Mouse (Mus musculus) yolk sac, embryonic 10.5 days (tissue): Measurements from ENCODE around the gene Fig4.

Source experiments
- DNase-seq: peaks from one replicate; pipeline ENCODE4 v3.0.0-alpha.2; 2017; ENCODE audit warnings: low spot score

Fig4 gene

GRCm38 (mm10) chr10:41214083-41214482 is 89.0 kb downstream of the Fig4 start:
- DNase-seq = no peak

GRCm38 (mm10) chr10:41209538-41209937 is 93.5 kb downstream of the Fig4 start:
- no peak for DNase-seq

GRCm38 (mm10) chr10:41208860-41209377 is 94.1 kb downstream of the Fig4 start:
- peak; percentile 5 for DNase-seq

- no peak for DNase-seq
Observed at GRCm38 (mm10) chr10:41205647-41206046, 97.4 kb downstream of the Fig4 start.

GRCm38 (mm10) chr10:41204637-41205315 is 98.3 kb downstream of the Fig4 start:
- peak; percentile 43 for DNase-seq

- no peak for DNase-seq
Observed at GRCm38 (mm10) chr10:41204191-41204590, 98.9 kb downstream of the Fig4 start.

- DNase-seq = no peak
Observed at GRCm38 (mm10) chr10:41198719-41199118, 104.3 kb downstream of the Fig4 start.

- DNase-seq = no peak
Observed at GRCm38 (mm10) chr10:41197788-41198187, 105.3 kb downstream of the Fig4 start.

- no peak for DNase-seq
Observed at GRCm38 (mm10) chr10:41196295-41196694, 106.8 kb downstream of the Fig4 start.

- DNase-seq = no peak
Observed at GRCm38 (mm10) chr10:41189392-41189791, 113.7 kb downstream of the Fig4 start.

GRCm38 (mm10) chr10:41183975-41184374 is 119.1 kb downstream of the Fig4 start:
- DNase-seq = no peak

- no peak for DNase-seq
Observed at GRCm38 (mm10) chr10:41182644-41183043, 120.4 kb downstream of the Fig4 start.

GRCm38 (mm10) chr10:41166141-41166540 is 136.9 kb downstream of the Fig4 start:
- no peak for DNase-seq

- DNase-seq = no peak
Observed at GRCm38 (mm10) chr10:41163108-41163507, 140.0 kb downstream of the Fig4 start.

- no peak for DNase-seq
Observed at GRCm38 (mm10) chr10:41157296-41157695, 145.8 kb downstream of the Fig4 start.

- no peak for DNase-seq
Observed at GRCm38 (mm10) chr10:41156693-41157092, 146.4 kb downstream of the Fig4 start.

- DNase-seq = no peak
Observed at GRCm38 (mm10) chr10:41153229-41153750, 149.8 kb downstream of the Fig4 start.

GRCm38 (mm10) chr10:41151901-41152300 is 151.2 kb downstream of the Fig4 start:
- no peak for DNase-seq

- no peak for DNase-seq
Observed at GRCm38 (mm10) chr10:41151441-41151840, 151.6 kb downstream of the Fig4 start.

- DNase-seq = no peak
Observed at GRCm38 (mm10) chr10:41151021-41151420, 152.0 kb downstream of the Fig4 start.

GRCm38 (mm10) chr10:41150496-41150895 is 152.6 kb downstream of the Fig4 start:
- DNase-seq = no peak

GRCm38 (mm10) chr10:41149307-41149706 is 153.8 kb downstream of the Fig4 start:
- DNase-seq = no peak

- DNase-seq = no peak
Observed at GRCm38 (mm10) chr10:41146141-41146540, 156.9 kb downstream of the Fig4 start.
